In genomic region chr4:147791729-147792128, GRCm38 (mm10) we compare ENCODE assay signal across 8 mouse cellular contexts. TPM values are rescaled to one million over a fixed set of nuclear protein-coding genes. Genes with fewer than 3 reads are reported as not detected.
DNase-seq lines count a peak whose midpoint lies in the region; ATAC-seq and TF ChIP-seq lines count a peak whose summit lies in the region.
"Not testable (repeated sequence)": the region's sequence is repeated elsewhere in the genome, so short reads cannot be mapped to it uniquely, and the experiment has no call there.
"Had no signal": no experiment of that assay in that cellular context is flagged by ENCODE, and none has a peak within 500 bp of the region (broad histone marks: within the 10 kb centered on the region; RNA-seq: fewer than 3 reads in every experiment).

No protein-coding gene starts in this region.

- not testable (repeated sequence) for H3K36me3 ChIP-seq in G1E (replicated peaks); forebrain, embryonic 11.5 days (ENCODE audit: control insufficient read depth, insufficient read depth, low read length); heart, embryonic 11.5 days (ENCODE audit: control insufficient read depth, insufficient read depth, low read length); hindbrain, embryonic 11.5 days (ENCODE audit: control insufficient read depth, insufficient read depth, low read length); liver, embryonic 11.5 days (ENCODE audit: control insufficient read depth, insufficient read depth, low read length); neural tube, embryonic 11.5 days (ENCODE audit: control insufficient read depth, insufficient read depth, low read length)
- peaks cover 14% of the 10 kb centered on the region; the same call in 1 of the 2 replicates for H3K36me3 ChIP-seq in heart, embryonic 14.5 days (ENCODE audit: control insufficient read depth, insufficient read depth, low read length)

- H3K4me2 ChIP-seq in forebrain, embryonic 11.5 days (ENCODE audit: low read depth, low read length, severe bottlenecking); heart, embryonic 11.5 days; heart, embryonic 14.5 days (ENCODE audit: low read length); hindbrain, embryonic 11.5 days (replicated peaks; ENCODE audit: low read depth, low read length); liver, embryonic 11.5 days; neural tube, embryonic 11.5 days (ENCODE audit: low read depth): not testable (repeated sequence)

- not testable (repeated sequence) for DNase-seq in G1E (ENCODE audit: low spot score); forebrain, embryonic 11.5 days (ENCODE audit: low spot score); hindbrain, embryonic 11.5 days (ENCODE audit: low spot score); liver, embryonic 11.5 days (ENCODE audit: low spot score); neural tube, embryonic 11.5 days (ENCODE audit: low spot score)

- H3K4me3 ChIP-seq in G1E (ENCODE audit: low read depth, low read length); forebrain, embryonic 11.5 days (ENCODE audit: low read depth, low read length); heart, embryonic 11.5 days (ENCODE audit: low read depth, low read length); heart, embryonic 14.5 days (ENCODE audit: control insufficient read depth in 1 of 2, insufficient read depth in 1 of 2, low read depth in 1 of 2, low read length in 2 of 2); hindbrain, embryonic 11.5 days (ENCODE audit: low read depth, low read length); liver, embryonic 11.5 days (ENCODE audit: low read depth, low read length); neural tube, embryonic 11.5 days (ENCODE audit: low read depth, low read length): not testable (repeated sequence)

- H3K27ac ChIP-seq in forebrain, embryonic 11.5 days (ENCODE audit: low read depth, low read length); heart, embryonic 11.5 days (ENCODE audit: low read depth, low read length); heart, embryonic 14.5 days (replicated peaks in 1 of 2; ENCODE audit: control insufficient read depth in 1 of 2, insufficient read depth in 1 of 2, low read depth in 2 of 2, low read length in 2 of 2); hindbrain, embryonic 11.5 days (ENCODE audit: low read depth, low read length); liver, embryonic 11.5 days (ENCODE audit: low read depth, low read length); neural tube, embryonic 11.5 days (ENCODE audit: low read depth, low read length): not testable (repeated sequence)

- not testable (repeated sequence) for TF ChIP-seq CTCF in G1E (IDR thresholded peaks at IDR 0.05; ENCODE audit: low read depth, low read length)

- not testable (repeated sequence) for H3K4me1 ChIP-seq in G1E (ENCODE audit: insufficient read depth, low read depth, low read length); forebrain, embryonic 11.5 days (replicated peaks; ENCODE audit: control insufficient read depth, insufficient read depth, low read length); heart, embryonic 11.5 days (ENCODE audit: control insufficient read depth, insufficient read depth, low read length); heart, embryonic 14.5 days (ENCODE audit: control insufficient read depth in 2 of 2, insufficient read depth in 2 of 2, low read length in 2 of 2); hindbrain, embryonic 11.5 days (replicated peaks; ENCODE audit: control insufficient read depth, insufficient read depth, low read length); liver, embryonic 11.5 days (replicated peaks; ENCODE audit: control insufficient read depth, insufficient read depth, low read length); neural tube, embryonic 11.5 days (ENCODE audit: control insufficient read depth, insufficient read depth, low read length)

- not testable (repeated sequence) for H3K9me3 ChIP-seq in G1E (replicated peaks); forebrain, embryonic 11.5 days (ENCODE audit: control insufficient read depth, low read length); heart, embryonic 11.5 days (replicated peaks; ENCODE audit: control insufficient read depth, low read length); hindbrain, embryonic 11.5 days (ENCODE audit: control insufficient read depth, low read length); liver, embryonic 11.5 days (ENCODE audit: control insufficient read depth, low read length); neural tube, embryonic 11.5 days (ENCODE audit: control insufficient read depth, low read length)
- peaks cover 23% of the 10 kb centered on the region for H3K9me3 ChIP-seq in heart, embryonic 14.5 days (ENCODE audit: control insufficient read depth, low read length)

- not testable (repeated sequence) for H3K27me3 ChIP-seq in G1E (ENCODE audit: insufficient read depth, low read length); forebrain, embryonic 11.5 days (ENCODE audit: control insufficient read depth, insufficient read depth, low read length); heart, embryonic 11.5 days (ENCODE audit: control insufficient read depth, insufficient read depth, low read length); heart, embryonic 14.5 days (ENCODE audit: control insufficient read depth, insufficient read depth, low read length); hindbrain, embryonic 11.5 days (ENCODE audit: control insufficient read depth, insufficient read depth, low read length); liver, embryonic 11.5 days (replicated peaks; ENCODE audit: control insufficient read depth, insufficient read depth, low read length); neural tube, embryonic 11.5 days (ENCODE audit: control insufficient read depth, insufficient read depth, low read length)

- H3K9ac ChIP-seq in forebrain, embryonic 11.5 days (ENCODE audit: low read length); heart, embryonic 11.5 days (ENCODE audit: low read depth, low read length); heart, embryonic 14.5 days (ENCODE audit: low read length); hindbrain, embryonic 11.5 days (ENCODE audit: low read depth, low read length); liver, embryonic 11.5 days (ENCODE audit: low read depth, low read length); neural tube, embryonic 11.5 days (ENCODE audit: low read length): not testable (repeated sequence)

- ATAC-seq in G1E (ENCODE audit: extremely low read depth, insufficient number of reproducible peaks, low FRiP score, poor library complexity, severe bottlenecking): peak; percentile 35; the same call in 1 of the 2 replicates
- peak; percentile 50 for ATAC-seq in forebrain, embryonic 11.5 days (replicated peaks; ENCODE audit: low FRiP score)
- ATAC-seq in heart, embryonic 11.5 days (replicated peaks; ENCODE audit: insufficient number of reproducible peaks, low FRiP score, low TSS enrichment): 0 out of 2 replicates have a peak, but pooled peaks have one; percentile 23
- 0 out of 2 replicates have a peak, but pooled peaks have one; percentile 51 for ATAC-seq in heart, embryonic 14.5 days (ENCODE audit: insufficient number of reproducible peaks, insufficient read depth, low FRiP score, low read depth)
- peak; percentile 30; the same call in 1 of the 2 replicates for ATAC-seq in hindbrain, embryonic 11.5 days (ENCODE audit: low FRiP score)
- ATAC-seq in liver, embryonic 11.5 days (replicated peaks; ENCODE audit: low FRiP score): peak; percentile 12; the same call in 1 of the 2 replicates
- peak; percentile 54; the same call in 1 of the 2 replicates for ATAC-seq in neural tube, embryonic 11.5 days (ENCODE audit: insufficient read depth, low FRiP score, low TSS enrichment)

RNA-seq across cellular contexts. Expression of gene Zfp984, which starts 17.9 kb away (rescaled TPM):
- total RNA-seq in G1E (2014; fragmentation: Nextera tagmentation) (121 and 143 TPM in 2 replicates), G1E (2017) (27.0 and 36.5 TPM in 2 replicates)
- polyA plus RNA-seq in G1E (2012): 1.8 and 2.5 TPM in 2 replicates
- polyA plus RNA-seq in forebrain, embryonic 11.5 days (2014; fragmentation: Nextera tagmentation; extraction: Ambion mirVana): 7.6 and 9.7 TPM in 2 replicates
- polyA plus RNA-seq in heart, embryonic 11.5 days (2014; fragmentation: Nextera tagmentation; extraction: Ambion mirVana): 9.8 and 11.6 TPM in 2 replicates
- 10.2 and 10.3 TPM in 2 replicates for polyA plus RNA-seq in heart, embryonic 14.5 days (2014; fragmentation: Nextera tagmentation; extraction: Ambion mirVana)
- 7.9 and 8.6 TPM in 2 replicates for polyA plus RNA-seq in hindbrain, embryonic 11.5 days (2014; fragmentation: Nextera tagmentation; extraction: Ambion mirVana)
- 15.1 and 15.7 TPM in 2 replicates for polyA plus RNA-seq in liver, embryonic 11.5 days (2014; fragmentation: Nextera tagmentation; extraction: Ambion mirVana)
- polyA plus RNA-seq in neural tube, embryonic 11.5 days (2014; fragmentation: Nextera tagmentation; extraction: Ambion mirVana): 7.2 and 7.5 TPM in 2 replicates
- polyA plus RNA-seq: adrenal gland, adult 2 months had no signal

RNA-seq across cellular contexts. Expression of gene Zfp933, which starts 56.4 kb away (rescaled TPM):
- total RNA-seq in G1E (2014; fragmentation: Nextera tagmentation) (12.4 and 15.2 TPM in 2 replicates), G1E (2017) (9.3 and 10.9 TPM in 2 replicates)
- 0.11 and 0.15 TPM in 2 replicates for polyA plus RNA-seq in G1E (2012)
- 6.5 and 8.0 TPM in 2 replicates for polyA plus RNA-seq in forebrain, embryonic 11.5 days (2014; fragmentation: Nextera tagmentation; extraction: Ambion mirVana)
- 4.9 and 6.9 TPM in 2 replicates for polyA plus RNA-seq in heart, embryonic 11.5 days (2014; fragmentation: Nextera tagmentation; extraction: Ambion mirVana)
- 3.9 and 4.4 TPM in 2 replicates for polyA plus RNA-seq in heart, embryonic 14.5 days (2014; fragmentation: Nextera tagmentation; extraction: Ambion mirVana)
- polyA plus RNA-seq in hindbrain, embryonic 11.5 days (2014; fragmentation: Nextera tagmentation; extraction: Ambion mirVana): 5.5 and 7.3 TPM in 2 replicates
- 2.9 and 3.1 TPM in 2 replicates for polyA plus RNA-seq in liver, embryonic 11.5 days (2014; fragmentation: Nextera tagmentation; extraction: Ambion mirVana)
- 5.0 and 5.8 TPM in 2 replicates for polyA plus RNA-seq in neural tube, embryonic 11.5 days (2014; fragmentation: Nextera tagmentation; extraction: Ambion mirVana)
